Mouse (Mus musculus) ES-E14 (cell line): Measurements from ENCODE around the gene Fgd3. TPM values are rescaled to one million over a fixed set of nuclear protein-coding genes. Genes with fewer than 3 reads are reported as not detected.

ENCODE experiments used
- DNase-seq: peaks from one replicate; pipeline ENCODE4 v3.0.0-alpha.2; 2013; ENCODE audit warnings: low read depth, low spot score
- H3K27ac ChIP-seq: 2 replicates; pipeline ENCODE4 v1.5.1; 2012; ENCODE audit warnings: low read depth, mild to moderate bottlenecking, low read length, moderate library complexity, mixed read lengths; ENCODE audit not compliant: poor library complexity, insufficient read depth, severe bottlenecking
- H3K36me3 ChIP-seq: 2 replicates; pipeline ENCODE4 v1.6.1; 2012; ENCODE audit warnings: mild to moderate bottlenecking, low read length, moderate library complexity, mixed read lengths; ENCODE audit not compliant: control insufficient read depth, poor library complexity, insufficient read depth, severe bottlenecking
- H3K4me1 ChIP-seq, 2 experiments: fragments of 150-350 bp in 1 of 2; sonication (generic) in 1 of 2; 2 replicates each; pipeline ENCODE4 v1.6.1; 2012; ENCODE audit warnings: low read length in 2 of 2, mild to moderate bottlenecking in 1 of 2, mixed read lengths in 1 of 2; ENCODE audit not compliant: control insufficient read depth in 2 of 2, insufficient read depth in 2 of 2, poor library complexity in 1 of 2
- H3K4me3 ChIP-seq, 2 experiments: fragments of 150-350 bp in 1 of 2; sonication (generic) in 1 of 2; 2 replicates each; pipeline ENCODE4 v1.5.1; 2012; ENCODE audit warnings: low read length in 2 of 2, low read depth in 1 of 2, mild to moderate bottlenecking in 1 of 2, mixed read lengths in 1 of 2; ENCODE audit not compliant: insufficient read depth in 1 of 2, poor library complexity in 1 of 2, severe bottlenecking in 1 of 2
- H3K9ac ChIP-seq: 2 replicates; pipeline ENCODE4 v1.6.1; 2012; ENCODE audit warnings: low read depth, mild to moderate bottlenecking, low read length, mixed read lengths; ENCODE audit not compliant: poor library complexity, insufficient read depth, severe bottlenecking
- H3K9me3 ChIP-seq: fragments of 150-350 bp; sonication (generic); 2 replicates; pipeline ENCODE4 v1.6.1; 2012; ENCODE audit warnings: low read depth, mild to moderate bottlenecking, low read length; ENCODE audit not compliant: control insufficient read depth, insufficient read depth
- CHD2 ChIP-seq: IDR thresholded peaks from 2 replicates; pipeline ENCODE4 v1.6.1; 2014; ENCODE audit warnings: mild to moderate bottlenecking, low read depth, low read length, inconsistent platforms
- HCFC1 ChIP-seq: IDR thresholded peaks from 2 replicates; pipeline ENCODE4 v1.6.1; 2012; ENCODE audit warnings: low read length, inconsistent platforms, borderline replicate concordance; ENCODE audit not compliant: insufficient read depth
- MAFK ChIP-seq: IDR thresholded peaks from 2 replicates; pipeline ENCODE4 v1.6.1; 2014; ENCODE audit warnings: mild to moderate bottlenecking, low read depth, low read length, inconsistent platforms; ENCODE audit not compliant: insufficient read depth
- ZC3H11A ChIP-seq: IDR thresholded peaks from 2 replicates; pipeline ENCODE4 v1.6.1; 2012; ENCODE audit warnings: low read depth, mild to moderate bottlenecking, inconsistent platforms, low read length, borderline replicate concordance
- ZNF384 ChIP-seq: IDR thresholded peaks from 2 replicates; pipeline ENCODE4 v1.6.1; 2012; ENCODE audit warnings: low read depth, low read length, inconsistent platforms
- in situ Hi-C, 2 experiments: fragments of 600-800 bp; cut with MboI; formaldehyde crosslinking; loops; one replicate each; pipeline ENCODE4 v1.15.1; 2025; ENCODE audit warnings: low sequenced_read_pairs in 2 of 2, inconsistent platforms in 1 of 2; ENCODE audit not compliant: unreplicated experiment in 2 of 2
- total RNA-seq: library from RNA; depleted of rRNA; stranded (reverse); fragments of 300-350 nt; gene quantifications from 2 replicates; pipeline ENCODE4 v1.2.3, GENCODE M21; 2012

Gene Fgd3
- total RNA-seq, 1 experiment, result 6.2 TPM

- no peak overlapping the region for H3K9ac ChIP-seq
- H3K9me3 ChIP-seq, result no peaks in the 10 kb centered on the region
- H3K4me3 ChIP-seq, result no peak overlapping the region
- H3K36me3 ChIP-seq, result no peaks in the 10 kb centered on the region
- no peak for DNase-seq
- TF ChIP-seq ZC3H11A, result no peak
- no peak for TF ChIP-seq MAFK
- no peak for TF ChIP-seq CHD2
- TF ChIP-seq ZNF384, result no peak
- no peak for TF ChIP-seq HCFC1
- H3K27ac ChIP-seq, result no peak overlapping the region
- peaks cover 0 to 12% of the 10 kb centered on the region in 2 experiments; a peak in 1 of 4 replicates for H3K4me1 ChIP-seq
- in situ Hi-C loops, result no loop called here
Measured at GRCm38 (mm10) chr13:49362804-49363203, 42.7 kb upstream of the Fgd3 start.

GRCm38 (mm10) chr13:49362364-49362763, 42.3 kb upstream of the Fgd3 start:
- TF ChIP-seq MAFK, result no peak
- no peak for TF ChIP-seq CHD2
- no peak overlapping the region for H3K4me3 ChIP-seq
- no peak overlapping the region for H3K9ac ChIP-seq
- no peak overlapping the region for H3K27ac ChIP-seq
- H3K36me3 ChIP-seq, result no peaks in the 10 kb centered on the region
- in situ Hi-C loops, result no loop called here
- H3K4me1 ChIP-seq, result peaks cover 0 to 12% of the 10 kb centered on the region in 2 experiments; a peak in 1 of 4 replicates
- DNase-seq, result peak; percentile 22
- no peaks in the 10 kb centered on the region for H3K9me3 ChIP-seq

- Histone ChIP-seq H3K36me3 (no peaks in the 10 kb centered on the region), H3K27ac (no peak overlapping the region), H3K9ac (no peak overlapping the region), H3K9me3 (no peaks in the 10 kb centered on the region), H3K4me3 (no peak overlapping the region), H3K4me1 (peaks cover 0 to 12% of the 10 kb centered on the region in 2 experiments; a peak in 1 of 4 replicates)
- in situ Hi-C loops, result no loop called here
- TF ChIP-seq ZC3H11A, result no peak
- no peak for DNase-seq
Measured at GRCm38 (mm10) chr13:49360906-49361406, 40.8 kb upstream of the Fgd3 start.

- no peak for DNase-seq
- H3K9ac ChIP-seq, result no peak overlapping the region
- in situ Hi-C loops, result no loop called here
- no peak overlapping the region for H3K4me3 ChIP-seq
- peaks cover 0 to 12% of the 10 kb centered on the region in 2 experiments; a peak in 1 of 4 replicates for H3K4me1 ChIP-seq
- H3K36me3 ChIP-seq, result no peaks in the 10 kb centered on the region; the same call in 1 of the 2 replicates
- no peaks in the 10 kb centered on the region for H3K9me3 ChIP-seq
- TF ChIP-seq ZC3H11A (no peak), MAFK (no peak), CHD2 (no peak)
- H3K27ac ChIP-seq, result no peak overlapping the region
Measured at GRCm38 (mm10) chr13:49358184-49358583, 38.1 kb upstream of the Fgd3 start.

GRCm38 (mm10) chr13:49357367-49358026, 37.4 kb upstream of the Fgd3 start:
- Histone ChIP-seq H3K9ac (no peak overlapping the region), H3K9me3 (no peaks in the 10 kb centered on the region), H3K36me3 (no peaks in the 10 kb centered on the region; the same call in 1 of the 2 replicates), H3K4me3 (no peak overlapping the region), H3K4me1 (peaks cover 0 to 9% of the 10 kb centered on the region in 2 experiments; a peak in 1 of 4 replicates), H3K27ac (no peak overlapping the region)
- DNase-seq, result no peak
- in situ Hi-C loops, result no loop called here
- TF ChIP-seq MAFK (no peak), CHD2 (no peak), HCFC1 (no peak), ZC3H11A (no peak), ZNF384 (no peak)
